Mouse (Mus musculus): Measurements from ENCODE around the gene Cxcl15. TPM values are rescaled to one million over a fixed set of nuclear protein-coding genes. Genes with fewer than 3 reads are reported as not detected.
A peak's percentile ranks its signal among the peaks of the same experiment; 100 is the strongest.

The Cxcl15 gene
- polyA plus RNA-seq (2015; fragmentation: Nextera tagmentation; extraction: Ambion mirVana): not detected in 2 replicates

- Histone ChIP-seq H3K36me3 (replicated peaks) (no peaks in the 10 kb centered on the region), H3K4me1 (no peaks in the 10 kb centered on the region), H3K27ac (no peak within 1 kb of the TSS), H3K9ac (no peak within 1 kb of the TSS), H3K9me3 (no peaks in the 10 kb centered on the region), H3K27me3 (replicated peaks) (no peaks in the 10 kb centered on the region), H3K4me2 (no peak within 1 kb of the TSS), H3K4me3 (no peak within 1 kb of the TSS)
- no peak for ATAC-seq (replicated peaks)
- 68% methylated on average over 5 of the region's 5 CpGs for WGBS
Measured at GRCm38 (mm10) chr5:90794195-90794625, at the start of gene Cxcl15. Gene Cxcl15 (plus strand): TSS chr5:90794534.

GRCm38 (mm10) chr5:90753934-90754333, 40.4 kb upstream of the Cxcl15 start:
- H3K27me3 ChIP-seq (replicated peaks): no peaks in the 10 kb centered on the region
- ATAC-seq (replicated peaks): no peak
- no peak overlapping the region for H3K9ac ChIP-seq
- no peak overlapping the region for H3K4me2 ChIP-seq
- 97% methylated on average over 1 of the region's 1 CpGs for WGBS
- peaks cover 6% of the 10 kb centered on the region for H3K4me1 ChIP-seq
- no peaks in the 10 kb centered on the region for H3K36me3 ChIP-seq (replicated peaks)
- H3K4me3 ChIP-seq: no peak overlapping the region
- H3K9me3 ChIP-seq: no peaks in the 10 kb centered on the region
- H3K27ac ChIP-seq: no peak overlapping the region

- Histone ChIP-seq H3K9ac (no peak overlapping the region), H3K27me3 (replicated peaks) (no peaks in the 10 kb centered on the region; the same call in 1 of the 2 replicates), H3K4me2 (no peak overlapping the region), H3K4me1 (peaks cover 17% of the 10 kb centered on the region), H3K9me3 (no peaks in the 10 kb centered on the region), H3K4me3 (no peak overlapping the region), H3K36me3 (replicated peaks) (no peaks in the 10 kb centered on the region), H3K27ac (no peak overlapping the region)
- WGBS: 44% methylated on average over 5 of the region's 5 CpGs
- ATAC-seq (replicated peaks): no peak
Measured at GRCm38 (mm10) chr5:90758020-90758605, 36.2 kb upstream of the Cxcl15 start.

GRCm38 (mm10) chr5:90759077-90760065, 35.0 kb upstream of the Cxcl15 start, which contains the start of gene Cxcl5:
Gene Cxcl5 (plus strand): TSS chr5:90759360.
- Histone ChIP-seq H3K4me1 (peaks cover 17% of the 10 kb centered on the region), H3K9ac (peak within 1 kb of the TSS; percentile 81), H3K27ac (no peak within 1 kb of the TSS), H3K4me3 (peak within 1 kb of the TSS; percentile 53), H3K9me3 (no peaks in the 10 kb centered on the region), H3K36me3 (replicated peaks) (no peaks in the 10 kb centered on the region), H3K27me3 (replicated peaks) (no peaks in the 10 kb centered on the region; the same call in 1 of the 2 replicates), H3K4me2 (peak within 1 kb of the TSS; percentile 92)
- peak; percentile 90 for ATAC-seq (replicated peaks)
- 3% methylated on average over 32 of the region's 32 CpGs for WGBS

GRCm38 (mm10) chr5:90760303-90760702, 34.0 kb upstream of the Cxcl15 start:
- Histone ChIP-seq H3K4me3 (no peak overlapping the region), H3K9me3 (no peaks in the 10 kb centered on the region), H3K27ac (no peak overlapping the region), H3K4me2 (no peak overlapping the region), H3K36me3 (replicated peaks) (no peaks in the 10 kb centered on the region), H3K27me3 (replicated peaks) (no peaks in the 10 kb centered on the region; the same call in 1 of the 2 replicates), H3K9ac (no peak overlapping the region), H3K4me1 (peaks cover 17% of the 10 kb centered on the region)
- WGBS: 43% methylated on average over 4 of the region's 4 CpGs
- no peak for ATAC-seq (replicated peaks)

- Histone ChIP-seq H3K27ac (no peak overlapping the region), H3K27me3 (replicated peaks) (no peaks in the 10 kb centered on the region; the same call in 1 of the 2 replicates), H3K4me2 (no peak overlapping the region), H3K9me3 (no peaks in the 10 kb centered on the region), H3K36me3 (replicated peaks) (no peaks in the 10 kb centered on the region), H3K4me1 (peaks cover 17% of the 10 kb centered on the region), H3K4me3 (no peak overlapping the region), H3K9ac (no peak overlapping the region)
- WGBS: 96% methylated on average over 2 of the region's 2 CpGs
- no peak for ATAC-seq (replicated peaks)
Measured at GRCm38 (mm10) chr5:90760844-90761243, 33.5 kb upstream of the Cxcl15 start.

GRCm38 (mm10) chr5:90761834-90762233, 32.5 kb upstream of the Cxcl15 start:
- 90% methylated on average over 3 of the region's 3 CpGs for WGBS
- H3K4me1 ChIP-seq: peaks cover 17% of the 10 kb centered on the region
- no peak overlapping the region for H3K27ac ChIP-seq
- no peak overlapping the region for H3K4me2 ChIP-seq
- no peaks in the 10 kb centered on the region; the same call in 1 of the 2 replicates for H3K27me3 ChIP-seq (replicated peaks)
- H3K36me3 ChIP-seq (replicated peaks): no peaks in the 10 kb centered on the region
- ATAC-seq (replicated peaks): no peak
- no peaks in the 10 kb centered on the region for H3K9me3 ChIP-seq
- H3K9ac ChIP-seq: no peak overlapping the region
- no peak overlapping the region for H3K4me3 ChIP-seq

- no peak overlapping the region for H3K27ac ChIP-seq
- no peaks in the 10 kb centered on the region for H3K9me3 ChIP-seq
- ATAC-seq (replicated peaks): no peak
- 81% methylated on average over 12 of the region's 12 CpGs for WGBS
- H3K4me3 ChIP-seq: no peak overlapping the region
- H3K4me1 ChIP-seq: peaks cover 9% of the 10 kb centered on the region
- H3K27me3 ChIP-seq (replicated peaks): no peaks in the 10 kb centered on the region; the same call in 1 of the 2 replicates
- no peaks in the 10 kb centered on the region for H3K36me3 ChIP-seq (replicated peaks)
- H3K9ac ChIP-seq: no peak overlapping the region
- H3K4me2 ChIP-seq: no peak overlapping the region
Measured at GRCm38 (mm10) chr5:90763912-90764665, 30.2 kb upstream of the Cxcl15 start.

GRCm38 (mm10) chr5:90765821-90766606, 28.3 kb upstream of the Cxcl15 start:
- no peaks in the 10 kb centered on the region for H3K9me3 ChIP-seq
- ATAC-seq (replicated peaks): no peak
- H3K9ac ChIP-seq: no peak overlapping the region
- H3K36me3 ChIP-seq (replicated peaks): no peaks in the 10 kb centered on the region
- H3K4me2 ChIP-seq: no peak overlapping the region
- H3K27ac ChIP-seq: no peak overlapping the region
- 85% methylated on average over 8 of the region's 8 CpGs for WGBS
- no peak overlapping the region for H3K4me3 ChIP-seq
- no peaks in the 10 kb centered on the region; the same call in 1 of the 2 replicates for H3K27me3 ChIP-seq (replicated peaks)
- no peaks in the 10 kb centered on the region for H3K4me1 ChIP-seq

GRCm38 (mm10) chr5:90768218-90768617, 26.1 kb upstream of the Cxcl15 start, which contains the start of gene Ppbp:
Gene Ppbp (plus strand): TSS chr5:90768518.
- Histone ChIP-seq H3K27ac (no peak within 1 kb of the TSS), H3K36me3 (replicated peaks) (no peaks in the 10 kb centered on the region), H3K4me2 (no peak within 1 kb of the TSS), H3K4me1 (no peaks in the 10 kb centered on the region), H3K9me3 (no peaks in the 10 kb centered on the region), H3K4me3 (no peak within 1 kb of the TSS), H3K9ac (no peak within 1 kb of the TSS), H3K27me3 (replicated peaks) (no peaks in the 10 kb centered on the region)
- no peak for ATAC-seq (replicated peaks)
- WGBS: 68% methylated on average over 3 of the region's 3 CpGs

- Histone ChIP-seq H3K36me3 (replicated peaks) (no peaks in the 10 kb centered on the region), H3K9ac (no peak overlapping the region), H3K4me3 (no peak overlapping the region), H3K27ac (no peak overlapping the region), H3K4me2 (no peak overlapping the region), H3K9me3 (no peaks in the 10 kb centered on the region), H3K27me3 (replicated peaks) (no peaks in the 10 kb centered on the region), H3K4me1 (no peaks in the 10 kb centered on the region)
- WGBS: 66% methylated on average over 3 of the region's 3 CpGs
- ATAC-seq (replicated peaks): no peak
Measured at GRCm38 (mm10) chr5:90771369-90771768, 23.0 kb upstream of the Cxcl15 start.

All from midbrain, embryonic 15.5 days (tissue).